Mouse (Mus musculus) layer of hippocampus, adult 2 months (tissue): Measurements from ENCODE around the gene BC049352. TPM values are rescaled to one million over a fixed set of nuclear protein-coding genes. Genes with fewer than 3 reads are reported as not detected.

Experiments
- DNase-seq, 2 experiments: peaks; one replicate each; pipeline ENCODE4 v3.0.0; 2022; ENCODE audit warnings: low spot score in 2 of 2
- H3K27ac ChIP-seq: fragments of 200-600 bp; 2 replicates; pipeline ENCODE4 v1.8.1; 2022
- H3K4me3 ChIP-seq: fragments of 200-600 bp; 2 replicates; pipeline ENCODE4 v1.8.1; 2022; ENCODE audit warnings: mild to moderate bottlenecking
- CTCF ChIP-seq: fragments of 200-600 bp; conservative IDR thresholded peaks from 2 replicates; pipeline ENCODE4 v1.8.1; 2022; ENCODE audit warnings: antibody characterized with exemption, mild to moderate bottlenecking, moderate library complexity
- total RNA-seq, 2 experiments: library from RNA; stranded (reverse); gene quantifications; 2 replicates each; pipeline ENCODE4 v1.2.3; 2021

Gene BC049352
- total RNA-seq, 2 experiments from 2014 or later: 0.44 to 0.72 TPM

GRCm38 (mm10) chr9:45202021-45202798 is 20.4 kb downstream of the BC049352 start:
- DNase-seq: no peak
- Histone ChIP-seq H3K27ac (no peak overlapping the region), H3K4me3 (no peak overlapping the region)
- TF ChIP-seq CTCF: no peak

GRCm38 (mm10) chr9:45203797-45204410 is 22.1 kb downstream of the BC049352 start, which contains the start of gene Tmprss4:
TSS of gene Tmprss4 (minus strand) at chr9:45204092.
- Histone ChIP-seq H3K27ac (no peak within 1 kb of the TSS), H3K4me3 (no peak within 1 kb of the TSS)
- DNase-seq: no peak
- no peak for TF ChIP-seq CTCF

GRCm38 (mm10) chr9:45205143-45205542 is 23.3 kb downstream of the BC049352 start:
- Histone ChIP-seq H3K27ac (no peak overlapping the region), H3K4me3 (no peak overlapping the region)
- TF ChIP-seq CTCF: no peak
- DNase-seq: no peak

GRCm38 (mm10) chr9:45206121-45206520 is 24.3 kb downstream of the BC049352 start:
- Histone ChIP-seq H3K27ac (no peak overlapping the region), H3K4me3 (no peak overlapping the region)
- no peak for TF ChIP-seq CTCF
- no peak for DNase-seq

GRCm38 (mm10) chr9:45207015-45207743 is 25.4 kb downstream of the BC049352 start:
- TF ChIP-seq CTCF: no peak
- H3K4me3 ChIP-seq: no peak overlapping the region
- no peak overlapping the region for H3K27ac ChIP-seq
- no peak for DNase-seq

- DNase-seq: no peak
- no peak overlapping the region for H3K27ac ChIP-seq
- no peak for TF ChIP-seq CTCF
- H3K4me3 ChIP-seq: no peak overlapping the region
These were observed 30.2 kb downstream of the BC049352 start for GRCm38 (mm10) chr9:45212001-45212400.

- no peak for DNase-seq
- TF ChIP-seq CTCF: no peak
- Histone ChIP-seq H3K27ac (no peak overlapping the region), H3K4me3 (no peak overlapping the region)
These were observed 33.8 kb downstream of the BC049352 start for GRCm38 (mm10) chr9:45215526-45216179.

- DNase-seq: no peak
- no peak for TF ChIP-seq CTCF
- Histone ChIP-seq H3K27ac (no peak overlapping the region), H3K4me3 (no peak overlapping the region)
These were observed 37.8 kb downstream of the BC049352 start for GRCm38 (mm10) chr9:45219644-45220043.

GRCm38 (mm10) chr9:45221567-45221966 is 39.8 kb downstream of the BC049352 start:
- DNase-seq: peak; percentile 88 to 95
- TF ChIP-seq CTCF: peak; percentile 96
- no peak overlapping the region for H3K27ac ChIP-seq
- H3K4me3 ChIP-seq: no peak overlapping the region

- TF ChIP-seq CTCF: no peak
- DNase-seq: no peak
- Histone ChIP-seq H3K27ac (no peak overlapping the region), H3K4me3 (no peak overlapping the region)
These were observed 47.6 kb downstream of the BC049352 start for GRCm38 (mm10) chr9:45229359-45229758.

- Histone ChIP-seq H3K27ac (no peak overlapping the region), H3K4me3 (no peak overlapping the region)
- no peak for DNase-seq
- no peak for TF ChIP-seq CTCF
These were observed 53.9 kb downstream of the BC049352 start for GRCm38 (mm10) chr9:45235668-45236227.

- no peak for DNase-seq
- TF ChIP-seq CTCF: no peak
- no peak overlapping the region for H3K4me3 ChIP-seq
- no peak overlapping the region for H3K27ac ChIP-seq
These were observed 54.9 kb downstream of the BC049352 start for GRCm38 (mm10) chr9:45236744-45237143.
